Mouse (Mus musculus): ENCODE measurements around the gene Ptprd. TPM values are rescaled to one million over a fixed set of nuclear protein-coding genes. Genes with fewer than 3 reads are reported as not detected.

Ptprd gene
- polyA plus RNA-seq, 1 experiment from 2014 or later, result 13.9 TPM

GRCm38 (mm10) chr4:77283423-77283822 lies 928.3 kb downstream of the Ptprd start:
- no peak overlapping the region for H3K4me3 ChIP-seq (replicated peaks)
- 84% methylated on average over 1 of the region's 1 CpGs for WGBS
- ATAC-seq (ENCODE audit: insufficient read depth, low FRiP score, low read depth), result no peak

GRCm38 (mm10) chr4:77277913-77278312 lies 933.8 kb downstream of the Ptprd start:
- Histone ChIP-seq H3K9me3 (no peaks in the 10 kb centered on the region), H3K27ac (no peak overlapping the region), H3K36me3 (no peaks in the 10 kb centered on the region), H3K27me3 (replicated peaks) (no peaks in the 10 kb centered on the region), H3K4me1 (no peaks in the 10 kb centered on the region), H3K4me2 (no peak overlapping the region), H3K4me3 (replicated peaks) (no peak overlapping the region), H3K9ac (no peak overlapping the region)
- 73% methylated on average over 4 of the region's 4 CpGs for WGBS
- no peak for ATAC-seq (ENCODE audit: insufficient read depth, low FRiP score, low read depth)

More at GRCm38 (mm10) chr4:77283423-77283822, 928.3 kb downstream of the Ptprd start:
- Histone ChIP-seq H3K27ac (no peak overlapping the region), H3K9ac (no peak overlapping the region), H3K4me2 (no peak overlapping the region), H3K9me3 (no peaks in the 10 kb centered on the region), H3K4me1 (no peaks in the 10 kb centered on the region), H3K27me3 (replicated peaks) (no peaks in the 10 kb centered on the region), H3K36me3 (no peaks in the 10 kb centered on the region)

GRCm38 (mm10) chr4:77259972-77260290 lies 951.8 kb downstream of the Ptprd start:
- 40% methylated on average over 1 of the region's 1 CpGs for WGBS
- Histone ChIP-seq H3K4me2 (no peak overlapping the region), H3K27me3 (replicated peaks) (no peaks in the 10 kb centered on the region), H3K9me3 (no peaks in the 10 kb centered on the region), H3K4me1 (no peaks in the 10 kb centered on the region), H3K27ac (no peak overlapping the region), H3K9ac (no peak overlapping the region), H3K4me3 (replicated peaks) (no peak overlapping the region), H3K36me3 (no peaks in the 10 kb centered on the region)
- ATAC-seq (ENCODE audit: insufficient read depth, low FRiP score, low read depth), result no peak

GRCm38 (mm10) chr4:77259250-77259971 lies 952.4 kb downstream of the Ptprd start:
- no peaks in the 10 kb centered on the region for H3K9me3 ChIP-seq
- no peak overlapping the region for H3K4me2 ChIP-seq
- no peak overlapping the region for H3K27ac ChIP-seq
- 35% methylated on average over 8 of the region's 8 CpGs for WGBS
- H3K36me3 ChIP-seq, result no peaks in the 10 kb centered on the region
- ATAC-seq (ENCODE audit: insufficient read depth, low FRiP score, low read depth), result peak; percentile 75; the same call in 1 of the 2 replicates
- no peak overlapping the region for H3K4me3 ChIP-seq (replicated peaks)
- H3K27me3 ChIP-seq (replicated peaks), result no peaks in the 10 kb centered on the region
- H3K9ac ChIP-seq, result no peak overlapping the region
- H3K4me1 ChIP-seq, result no peaks in the 10 kb centered on the region

- no peaks in the 10 kb centered on the region for H3K4me1 ChIP-seq
- no peaks in the 10 kb centered on the region for H3K36me3 ChIP-seq
- H3K27ac ChIP-seq, result no peak overlapping the region
- no peak overlapping the region for H3K4me3 ChIP-seq (replicated peaks)
- 54% methylated on average over 4 of the region's 4 CpGs for WGBS
- H3K9ac ChIP-seq, result no peak overlapping the region
- no peak overlapping the region for H3K4me2 ChIP-seq
- no peaks in the 10 kb centered on the region for H3K27me3 ChIP-seq (replicated peaks)
- H3K9me3 ChIP-seq, result no peaks in the 10 kb centered on the region
- no peak for ATAC-seq (ENCODE audit: insufficient read depth, low FRiP score, low read depth)
Observed at GRCm38 (mm10) chr4:77251188-77251587, 960.6 kb downstream of the Ptprd start.

GRCm38 (mm10) chr4:77249801-77250200 lies 962.0 kb downstream of the Ptprd start:
- ATAC-seq (ENCODE audit: insufficient read depth, low FRiP score, low read depth), result no peak
- Histone ChIP-seq H3K4me2 (no peak overlapping the region), H3K4me3 (replicated peaks) (no peak overlapping the region), H3K36me3 (no peaks in the 10 kb centered on the region), H3K9ac (no peak overlapping the region), H3K4me1 (no peaks in the 10 kb centered on the region), H3K27ac (no peak overlapping the region), H3K27me3 (replicated peaks) (no peaks in the 10 kb centered on the region), H3K9me3 (no peaks in the 10 kb centered on the region)
- WGBS, result 40% methylated on average over 1 of the region's 1 CpGs

GRCm38 (mm10) chr4:77248918-77249317 lies 962.8 kb downstream of the Ptprd start:
- no peak overlapping the region for H3K4me2 ChIP-seq
- no peak overlapping the region for H3K4me3 ChIP-seq (replicated peaks)
- no peaks in the 10 kb centered on the region for H3K36me3 ChIP-seq
- H3K9ac ChIP-seq, result no peak overlapping the region
- H3K9me3 ChIP-seq, result no peaks in the 10 kb centered on the region
- no peak for ATAC-seq (ENCODE audit: insufficient read depth, low FRiP score, low read depth)
- H3K4me1 ChIP-seq, result no peaks in the 10 kb centered on the region
- no peak overlapping the region for H3K27ac ChIP-seq
- WGBS, result 43% methylated on average over 1 of the region's 1 CpGs
- no peaks in the 10 kb centered on the region for H3K27me3 ChIP-seq (replicated peaks)

GRCm38 (mm10) chr4:77241852-77242455 lies 969.8 kb downstream of the Ptprd start:
- no peaks in the 10 kb centered on the region for H3K4me1 ChIP-seq
- H3K4me3 ChIP-seq (replicated peaks), result no peak overlapping the region
- no peak overlapping the region for H3K27ac ChIP-seq
- ATAC-seq (ENCODE audit: insufficient read depth, low FRiP score, low read depth), result no peak
- H3K27me3 ChIP-seq (replicated peaks), result no peaks in the 10 kb centered on the region
- 68% methylated on average over 6 of the region's 6 CpGs for WGBS
- no peaks in the 10 kb centered on the region for H3K36me3 ChIP-seq
- no peak overlapping the region for H3K9ac ChIP-seq
- no peaks in the 10 kb centered on the region for H3K9me3 ChIP-seq
- H3K4me2 ChIP-seq, result no peak overlapping the region

- ATAC-seq (ENCODE audit: insufficient read depth, low FRiP score, low read depth), result no peak
- Histone ChIP-seq H3K27ac (no peak overlapping the region), H3K4me3 (replicated peaks) (no peak overlapping the region), H3K9ac (no peak overlapping the region), H3K36me3 (no peaks in the 10 kb centered on the region), H3K9me3 (no peaks in the 10 kb centered on the region), H3K27me3 (replicated peaks) (no peaks in the 10 kb centered on the region), H3K4me1 (no peaks in the 10 kb centered on the region), H3K4me2 (no peak overlapping the region)
- 70% methylated on average over 1 of the region's 1 CpGs for WGBS
Observed at GRCm38 (mm10) chr4:77238144-77238543, 973.6 kb downstream of the Ptprd start.

- no peak overlapping the region for H3K4me3 ChIP-seq (replicated peaks)
- WGBS, result 68% methylated on average over 2 of the region's 2 CpGs
- no peak overlapping the region for H3K4me2 ChIP-seq
- H3K27ac ChIP-seq, result no peak overlapping the region
- ATAC-seq (ENCODE audit: insufficient read depth, low FRiP score, low read depth), result no peak
- H3K36me3 ChIP-seq, result no peaks in the 10 kb centered on the region
- H3K9ac ChIP-seq, result no peak overlapping the region
- no peaks in the 10 kb centered on the region for H3K4me1 ChIP-seq
- no peaks in the 10 kb centered on the region for H3K27me3 ChIP-seq (replicated peaks)
- no peaks in the 10 kb centered on the region for H3K9me3 ChIP-seq
Observed at GRCm38 (mm10) chr4:77233243-77233642, 978.5 kb downstream of the Ptprd start.

- no peaks in the 10 kb centered on the region for H3K27me3 ChIP-seq (replicated peaks)
- no peak overlapping the region for H3K4me2 ChIP-seq
- no peak overlapping the region for H3K4me3 ChIP-seq (replicated peaks)
- no peaks in the 10 kb centered on the region for H3K36me3 ChIP-seq
- WGBS, result 84% methylated on average over 8 of the region's 8 CpGs
- H3K9ac ChIP-seq, result no peak overlapping the region
- no peaks in the 10 kb centered on the region for H3K4me1 ChIP-seq
- no peak for ATAC-seq (ENCODE audit: insufficient read depth, low FRiP score, low read depth)
- no peak overlapping the region for H3K27ac ChIP-seq
- H3K9me3 ChIP-seq, result no peaks in the 10 kb centered on the region
Observed at GRCm38 (mm10) chr4:77168866-77169265, 1042.9 kb downstream of the Ptprd start.

GRCm38 (mm10) chr4:77157601-77158000 lies 1054.2 kb downstream of the Ptprd start:
- Histone ChIP-seq H3K27me3 (replicated peaks) (no peaks in the 10 kb centered on the region), H3K27ac (no peak overlapping the region), H3K9ac (no peak overlapping the region), H3K9me3 (no peaks in the 10 kb centered on the region), H3K4me2 (no peak overlapping the region), H3K4me3 (replicated peaks) (no peak overlapping the region), H3K36me3 (no peaks in the 10 kb centered on the region), H3K4me1 (no peaks in the 10 kb centered on the region)
- no peak for ATAC-seq (ENCODE audit: insufficient read depth, low FRiP score, low read depth)
- 78% methylated on average over 3 of the region's 3 CpGs for WGBS

Data from stomach, embryonic 15.5 days (tissue).